Mouse (Mus musculus) gastrocnemius, postnatal 10 days (tissue): ENCODE results near the gene Rbbp8nl. TPM values are rescaled to one million over a fixed set of nuclear protein-coding genes. Genes with fewer than 3 reads are reported as not detected.

ENCODE experiments used
- DNase-seq: peaks from one replicate; pipeline ENCODE4 v3.0.0; 2021; ENCODE audit warnings: mixed read lengths
- long read RNA-seq, 2 experiments: library from polyadenylated mRNA; stranded (forward); transcript quantifications; one replicate each; pipeline ENCODE4 v2.0.0; 2021
- total RNA-seq, 2 experiments: library from RNA; stranded (reverse); gene quantifications; 2 replicates each; pipeline ENCODE4 v1.2.3; 2021

Rbbp8nl gene
- total RNA-seq = not detected
- long read RNA-seq, experiment 1 = 0 reads
- long read RNA-seq, experiment 2 = 0 reads

GRCm38 (mm10) chr2:180289440-180290108 lies at the start of gene Rbbp8nl:
TSS of gene Rbbp8nl (minus strand) at chr2:180289879.
- DNase-seq = no peak

GRCm38 (mm10) chr2:180334551-180334986 lies 44.9 kb upstream of the Rbbp8nl start, which contains the start of gene Gata5:
TSS of gene Gata5 (minus strand) at chr2:180334699.
- no peak for DNase-seq

- DNase-seq = no peak
Measured at GRCm38 (mm10) chr2:180333778-180334550, 44.3 kb upstream of the Rbbp8nl start.

GRCm38 (mm10) chr2:180329466-180329865 lies 39.8 kb upstream of the Rbbp8nl start:
- no peak for DNase-seq

DNA sequence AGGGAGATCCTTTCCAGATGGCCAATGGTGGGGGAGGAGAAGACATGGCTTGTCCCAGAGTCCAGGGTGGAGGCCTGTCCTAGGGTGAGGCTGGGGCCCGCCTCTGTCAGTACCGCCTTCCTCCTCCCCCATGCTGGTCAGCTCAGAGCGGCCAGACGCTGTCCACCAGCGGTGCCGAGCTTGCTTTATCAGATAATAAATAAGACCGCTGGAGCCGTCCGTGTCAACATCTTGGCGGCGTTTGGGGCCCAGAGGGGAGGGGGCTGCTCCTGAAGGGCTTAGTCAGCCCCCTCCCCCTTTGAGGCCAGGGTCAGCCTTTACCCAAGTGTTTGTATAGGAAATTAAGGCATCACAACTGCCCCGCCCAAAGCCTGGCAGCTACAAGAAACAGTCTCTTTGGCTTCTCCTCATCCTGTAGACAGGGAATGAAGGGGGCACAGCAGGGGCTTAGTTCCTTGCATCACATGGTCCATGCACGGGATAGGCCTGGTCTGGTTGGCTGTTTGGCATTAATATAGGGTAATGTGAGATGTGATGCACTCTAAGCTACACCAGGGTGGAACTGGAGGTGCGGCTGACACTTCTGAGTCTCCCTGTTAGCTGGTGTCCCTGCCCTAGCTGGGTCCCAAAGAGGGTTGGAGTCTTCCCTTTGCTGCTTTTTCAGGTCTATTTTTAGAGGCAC lies 33.1 kb upstream of the Rbbp8nl start:
- DNase-seq = no peak

DNA sequence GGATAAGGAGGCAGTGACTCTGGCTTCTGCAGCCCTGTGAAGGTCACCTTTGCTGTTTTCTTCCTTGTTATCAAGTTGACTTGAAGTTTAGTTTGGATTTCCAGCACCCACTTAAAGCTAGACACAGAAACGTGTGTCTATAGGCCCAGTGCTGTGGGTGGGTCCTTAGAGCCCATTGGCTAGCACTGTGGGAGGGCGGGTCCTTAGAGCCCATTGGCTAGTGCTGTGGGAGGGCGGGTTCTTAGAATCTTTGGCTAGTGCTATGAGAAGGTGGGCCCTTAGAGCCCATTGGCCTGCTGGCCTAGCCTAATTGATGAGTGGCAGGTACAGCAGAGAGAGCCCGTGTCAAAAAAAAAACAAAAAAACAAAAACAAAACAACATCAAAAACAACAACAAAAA lies 30.5 kb upstream of the Rbbp8nl start:
- DNase-seq = no peak

GRCm38 (mm10) chr2:180317591-180317990 lies 27.9 kb upstream of the Rbbp8nl start:
- DNase-seq = no peak

- no peak for DNase-seq
Measured at GRCm38 (mm10) chr2:180314292-180314691, 24.6 kb upstream of the Rbbp8nl start.

GRCm38 (mm10) chr2:180311147-180311546 lies 21.5 kb upstream of the Rbbp8nl start:
- no peak for DNase-seq

GRCm38 (mm10) chr2:180307680-180308079 lies 18.0 kb upstream of the Rbbp8nl start:
- DNase-seq = no peak

DNA sequence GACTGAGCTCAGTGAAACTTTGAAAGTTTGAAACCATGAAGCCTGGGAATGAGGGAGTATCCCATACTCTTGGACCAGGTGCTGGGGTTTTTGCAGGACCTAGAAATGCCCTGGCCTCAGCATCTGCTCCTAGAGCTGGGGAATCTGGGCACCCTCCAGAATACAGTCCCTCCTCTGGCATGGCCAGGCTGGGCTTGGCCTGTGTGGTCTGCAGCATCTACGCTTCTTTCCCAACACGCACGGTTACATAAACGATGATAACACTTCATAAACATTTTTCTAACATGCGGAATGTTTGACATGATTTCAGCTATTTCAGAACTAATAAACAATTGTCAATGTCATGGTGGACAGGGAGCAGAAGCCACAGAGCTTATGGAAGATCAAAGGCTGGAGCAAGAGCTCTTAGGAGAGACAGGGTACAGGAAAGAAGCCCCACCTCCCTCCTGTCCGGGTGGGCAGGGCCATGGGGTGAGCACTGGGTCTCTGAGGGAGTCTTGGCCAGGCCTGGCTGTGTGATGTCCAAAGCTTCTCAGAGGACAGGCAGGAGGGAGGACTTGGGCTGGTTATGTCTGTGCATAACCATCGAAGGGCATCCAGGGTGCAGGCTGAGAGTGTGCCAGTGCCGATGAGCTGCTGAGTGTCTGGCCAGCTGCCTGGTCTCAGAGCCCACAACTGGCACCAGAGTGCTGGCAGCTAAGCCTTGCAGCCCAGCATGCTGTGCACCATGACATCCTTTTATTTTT lies 16.9 kb upstream of the Rbbp8nl start:
- DNase-seq = peak; percentile 60

DNA sequence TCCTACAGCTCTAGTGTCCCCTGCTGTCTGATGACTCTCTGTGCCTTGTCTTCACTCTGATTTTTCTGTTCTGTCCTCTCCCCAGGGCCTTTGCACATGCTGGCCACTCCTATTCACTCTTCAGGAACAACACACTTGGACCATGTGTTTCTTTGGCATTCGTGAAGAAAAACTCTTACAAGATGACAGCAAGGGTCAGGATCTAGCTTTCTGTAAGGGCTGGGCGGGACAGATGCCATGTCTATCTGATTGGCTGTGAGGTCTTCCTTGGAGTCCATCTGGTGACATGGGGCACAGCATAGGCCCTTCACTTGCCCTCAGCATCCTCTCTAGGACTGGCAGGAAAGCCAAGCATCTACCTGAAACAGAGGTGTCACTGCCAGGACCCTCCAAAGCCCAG lies 16.3 kb upstream of the Rbbp8nl start:
- DNase-seq = no peak

DNA sequence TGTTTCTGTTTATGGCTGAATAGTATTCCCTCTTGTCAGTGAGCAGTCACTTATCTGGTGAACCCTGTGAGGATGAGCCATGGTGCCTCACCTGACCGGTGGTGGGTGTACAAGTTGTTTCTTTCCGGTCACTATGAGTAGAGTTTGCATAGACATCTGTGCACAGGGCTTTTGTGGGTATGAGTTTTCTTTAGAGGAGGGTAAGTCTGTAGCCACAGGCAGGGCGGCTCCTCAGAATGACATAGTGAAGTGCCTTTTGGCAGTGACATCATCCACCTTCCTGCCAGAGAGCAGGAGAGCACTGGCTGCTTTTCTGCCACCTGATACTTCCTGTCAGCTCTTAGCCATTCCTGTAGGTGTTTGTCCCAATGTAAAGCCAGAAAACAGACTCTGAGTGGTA lies 15.8 kb upstream of the Rbbp8nl start:
- no peak for DNase-seq

DNA sequence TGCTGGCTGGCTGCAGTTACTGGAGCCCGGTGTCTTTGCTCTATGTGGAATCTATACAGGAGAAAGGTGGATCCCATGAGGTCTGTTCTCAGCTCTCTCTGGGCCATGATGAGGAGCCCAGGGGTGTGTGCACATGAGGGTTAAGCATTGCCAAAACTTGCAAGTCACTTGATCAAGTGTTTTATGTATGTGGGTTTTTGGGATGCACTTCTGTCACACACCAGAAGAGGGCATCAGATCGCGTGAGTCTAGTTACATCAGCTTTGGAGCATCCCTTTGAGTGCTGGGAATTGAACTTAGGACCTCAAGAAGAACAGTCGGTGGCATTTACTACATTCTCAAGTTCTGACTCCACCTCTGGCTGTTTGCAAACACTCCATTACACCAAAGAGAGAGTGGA lies 14.9 kb upstream of the Rbbp8nl start:
- DNase-seq = no peak

DNA sequence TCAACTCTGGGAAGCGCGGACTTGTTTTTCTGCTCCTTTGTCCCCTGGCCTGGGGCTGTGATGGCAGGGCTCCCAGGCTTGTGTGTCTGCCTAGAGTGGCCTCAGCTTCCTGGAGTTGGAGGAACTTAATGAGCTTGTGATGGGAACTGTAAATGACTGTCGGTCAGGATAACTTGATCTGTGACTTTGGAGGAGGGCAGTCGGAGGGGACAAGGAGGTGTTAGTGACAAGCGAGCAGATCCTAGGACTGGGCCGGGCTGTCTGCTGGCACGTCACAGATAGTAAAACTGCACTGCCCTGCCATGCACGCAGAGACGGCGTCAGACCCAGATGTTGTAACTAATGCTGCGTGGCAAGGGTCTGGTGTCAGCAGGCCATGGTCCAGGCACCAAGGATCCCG lies 13.8 kb upstream of the Rbbp8nl start:
- DNase-seq = no peak

GRCm38 (mm10) chr2:180302201-180302600 lies 12.5 kb upstream of the Rbbp8nl start:
- no peak for DNase-seq

GRCm38 (mm10) chr2:180300771-180301170 lies 11.1 kb upstream of the Rbbp8nl start:
- DNase-seq = no peak

- DNase-seq = no peak
Measured at GRCm38 (mm10) chr2:180300252-180300651, 10.6 kb upstream of the Rbbp8nl start.

DNA sequence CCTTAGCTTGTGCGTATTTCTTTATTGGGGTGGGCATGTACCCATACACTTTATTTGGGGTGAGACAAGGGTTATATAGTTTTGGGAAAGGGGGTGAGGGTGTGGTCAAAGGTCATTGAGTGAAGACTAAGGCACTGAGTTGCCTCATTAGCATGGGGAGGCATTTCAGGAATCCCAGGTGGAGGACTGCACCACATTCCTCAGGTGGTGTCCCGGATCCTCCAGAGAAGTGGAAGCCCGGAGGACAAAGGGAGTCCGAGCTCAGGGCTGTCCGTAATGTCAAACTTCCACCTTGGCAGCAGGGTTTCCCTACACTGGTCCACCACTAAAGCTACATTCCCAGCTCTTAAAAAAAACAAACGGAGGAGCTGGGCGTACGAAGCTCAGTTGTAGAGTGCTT lies 3.2 kb upstream of the Rbbp8nl start:
- DNase-seq = no peak

GRCm38 (mm10) chr2:180292026-180292425 lies 2.3 kb upstream of the Rbbp8nl start:
- no peak for DNase-seq

DNA sequence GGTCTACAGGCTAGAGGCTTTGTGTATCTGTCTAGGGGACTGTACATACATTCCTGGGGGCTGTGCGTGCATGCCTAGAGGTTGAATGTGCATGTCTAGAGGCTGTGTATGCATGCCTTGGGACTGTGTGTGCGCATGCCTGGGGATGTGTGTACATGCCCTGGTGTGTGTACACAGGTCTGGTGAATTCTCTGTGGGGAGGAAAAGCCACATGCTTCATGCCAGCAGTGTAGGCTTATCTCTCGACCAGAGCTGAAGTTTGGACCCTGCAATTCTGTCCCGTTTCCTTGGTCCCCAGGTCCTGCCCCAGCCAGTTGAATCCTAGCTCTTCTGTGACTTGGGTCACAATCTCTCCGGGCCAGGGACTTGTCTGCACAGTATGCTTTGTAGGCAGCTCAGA lies 1.9 kb upstream of the Rbbp8nl start:
- no peak for DNase-seq

DNA sequence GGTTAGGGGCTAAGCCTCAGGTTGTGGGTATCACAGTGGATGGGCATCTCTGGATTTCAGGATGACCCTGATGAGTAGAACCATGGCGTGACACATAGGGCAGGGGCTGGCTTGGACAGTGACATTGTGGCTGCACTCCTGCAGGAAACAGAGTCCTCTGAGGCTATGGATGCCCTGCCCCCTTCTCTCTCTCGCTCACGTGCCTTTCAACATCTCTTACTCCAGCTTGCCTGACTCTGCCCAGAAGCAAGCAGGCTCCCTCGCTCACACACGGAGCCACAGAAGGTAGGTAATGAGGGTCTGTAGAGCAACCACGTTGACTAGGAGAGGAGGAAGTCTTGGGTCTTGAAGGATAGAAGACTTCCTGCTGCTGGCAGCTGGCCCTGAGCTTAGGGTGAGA lies 824 bp upstream of the Rbbp8nl start:
- no peak for DNase-seq
